Mouse (Mus musculus) CH12.LX (cell line): ENCODE results near the gene Fgfr2.

Source experiments
- USF2 ChIP-seq: conservative IDR thresholded peaks from 2 replicates; pipeline ENCODE4 v1.6.1; 2011; ENCODE audit warnings: low read depth, low read length, improper control_type of control experiment
- ZKSCAN1 ChIP-seq: IDR thresholded peaks from 2 replicates; pipeline ENCODE4 v1.6.1; 2012; ENCODE audit warnings: low read depth, inconsistent platforms, low read length, improper control_type of control experiment, borderline replicate concordance

DNA sequence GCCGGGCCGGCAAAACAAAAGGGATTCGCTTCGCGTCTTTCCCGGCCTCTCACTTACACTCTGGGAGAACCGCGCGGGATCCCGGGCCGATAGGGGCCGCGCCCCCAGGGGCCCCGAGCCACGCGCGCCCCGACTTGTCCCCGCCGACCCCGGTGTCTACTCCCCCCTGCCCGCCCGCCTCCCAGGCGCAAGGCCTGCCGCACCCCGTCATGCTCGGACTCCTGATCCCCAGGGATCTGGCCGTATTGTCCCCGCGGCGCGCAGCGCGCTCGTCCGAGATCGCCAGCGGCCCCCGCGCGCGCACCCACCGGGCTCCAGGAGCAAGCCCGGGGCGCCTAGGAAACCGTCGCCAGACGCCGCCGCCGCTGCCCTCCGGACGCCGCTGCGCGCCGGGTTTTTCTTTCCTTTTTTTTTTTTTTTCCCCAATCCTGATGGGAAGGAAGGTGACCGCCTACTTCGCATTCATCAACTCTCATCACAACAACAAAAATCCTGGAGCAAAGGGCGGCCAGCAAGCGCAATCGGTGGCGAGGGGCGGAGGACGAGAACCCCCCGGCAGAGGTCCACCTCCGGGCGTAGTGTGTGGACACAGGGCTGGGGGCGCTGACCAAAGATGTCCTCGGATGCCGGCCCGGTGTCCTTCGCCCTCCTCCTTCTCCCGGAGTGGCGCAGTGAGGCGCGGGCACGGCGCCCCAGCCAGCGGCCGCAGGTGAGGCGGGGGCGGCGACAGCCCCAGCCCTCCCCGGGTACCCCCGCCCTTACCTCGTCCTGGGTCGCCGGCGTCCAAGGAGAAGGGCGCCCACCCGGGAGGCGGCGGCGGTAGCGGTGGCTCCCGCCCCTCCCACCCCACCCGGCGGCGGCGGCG is 539 bp downstream of the Fgfr2 start:
- TF ChIP-seq USF2 (no peak), ZKSCAN1 (no peak)
